Mouse (Mus musculus): ENCODE results near the gene Pdxdc1. TPM values are rescaled to one million over a fixed set of nuclear protein-coding genes. Genes with fewer than 3 reads are reported as not detected.

Pdxdc1 gene
- polyA plus RNA-seq, 1 experiment from 2014 or later: 59.5 TPM

DNA sequence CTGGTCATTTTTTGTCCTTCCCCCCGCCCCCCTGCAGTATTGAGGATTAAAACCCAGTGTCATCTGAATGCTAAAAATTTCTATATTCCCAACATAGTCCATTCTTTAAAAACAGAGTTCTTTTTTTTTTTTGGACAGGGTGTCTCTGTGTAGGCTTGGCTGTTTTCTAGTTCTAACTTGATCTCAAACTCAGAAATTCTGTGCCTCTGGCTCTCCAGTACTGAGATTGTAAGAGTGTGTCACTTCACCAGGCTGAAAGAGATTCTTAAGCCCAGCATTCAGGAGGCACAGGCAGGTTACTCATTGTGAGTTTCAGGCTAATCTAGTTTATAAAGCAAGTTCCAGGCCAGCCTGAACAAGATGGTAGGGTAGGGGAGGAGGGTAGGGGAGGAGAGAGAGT lies 56.3 kb downstream of the Pdxdc1 start:
- no peak for ATAC-seq
- Histone ChIP-seq H3K4me3 (ENCODE audit: low read depth, low read length) (no peak overlapping the region), H3K36me3 (ENCODE audit: control insufficient read depth, insufficient read depth) (peaks cover 67% of the 10 kb centered on the region), H3K4me1 (replicated peaks; ENCODE audit: control insufficient read depth, insufficient read depth, low read length) (no peaks in the 10 kb centered on the region), H3K9ac (ENCODE audit: low read depth, low read length) (no peak overlapping the region), H3K9me3 (ENCODE audit: control insufficient read depth) (no peaks in the 10 kb centered on the region), H3K27me3 (replicated peaks; ENCODE audit: control insufficient read depth, insufficient read depth, low read length) (no peaks in the 10 kb centered on the region), H3K27ac (ENCODE audit: low read depth, low read length) (no peak overlapping the region), H3K4me2 (replicated peaks; ENCODE audit: low read depth) (no peak overlapping the region)
- WGBS: 100% methylated on average over 1 of the region's 1 CpGs
- TF ChIP-seq CTCF (IDR thresholded peaks at IDR 0.05; ENCODE audit: low read depth): no peak

DNA sequence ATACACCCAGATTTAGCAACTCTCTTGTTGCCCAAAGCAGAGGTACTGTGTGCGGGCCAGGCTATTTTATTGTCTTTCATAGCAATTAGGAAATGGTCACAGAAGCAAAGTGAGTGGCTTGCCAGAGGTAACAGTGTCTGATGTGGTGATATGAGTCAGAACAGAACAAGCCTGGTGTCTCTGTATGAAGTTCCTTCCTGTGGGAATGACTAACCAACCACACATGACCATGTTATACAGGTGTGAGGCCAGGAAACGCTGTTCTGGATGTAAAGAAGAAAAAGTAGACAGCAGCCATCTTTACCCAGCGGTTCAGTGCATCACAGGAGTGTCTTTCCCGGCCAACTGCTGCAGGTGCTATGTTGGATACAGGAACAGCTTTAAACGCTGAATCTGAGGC lies 57.9 kb downstream of the Pdxdc1 start:
- ATAC-seq: no peak
- peaks cover 81% of the 10 kb centered on the region for H3K36me3 ChIP-seq (ENCODE audit: control insufficient read depth, insufficient read depth)
- no peak overlapping the region for H3K27ac ChIP-seq (ENCODE audit: low read depth, low read length)
- H3K27me3 ChIP-seq (replicated peaks; ENCODE audit: control insufficient read depth, insufficient read depth, low read length): no peaks in the 10 kb centered on the region
- no peak overlapping the region for H3K4me3 ChIP-seq (ENCODE audit: low read depth, low read length)
- 94% methylated on average over 5 of the region's 5 CpGs for WGBS
- no peak for TF ChIP-seq CTCF (IDR thresholded peaks at IDR 0.05; ENCODE audit: low read depth)
- no peak overlapping the region for H3K9ac ChIP-seq (ENCODE audit: low read depth, low read length)
- H3K4me1 ChIP-seq (replicated peaks; ENCODE audit: control insufficient read depth, insufficient read depth, low read length): no peaks in the 10 kb centered on the region
- no peak overlapping the region for H3K4me2 ChIP-seq (replicated peaks; ENCODE audit: low read depth)
- H3K9me3 ChIP-seq (ENCODE audit: control insufficient read depth): no peaks in the 10 kb centered on the region

- Histone ChIP-seq H3K27me3 (replicated peaks; ENCODE audit: control insufficient read depth, insufficient read depth, low read length) (no peaks in the 10 kb centered on the region), H3K4me2 (replicated peaks; ENCODE audit: low read depth) (no peak overlapping the region), H3K9me3 (ENCODE audit: control insufficient read depth) (no peaks in the 10 kb centered on the region), H3K9ac (ENCODE audit: low read depth, low read length) (no peak overlapping the region), H3K4me1 (replicated peaks; ENCODE audit: control insufficient read depth, insufficient read depth, low read length) (no peaks in the 10 kb centered on the region), H3K4me3 (ENCODE audit: low read depth, low read length) (no peak overlapping the region), H3K36me3 (ENCODE audit: control insufficient read depth, insufficient read depth) (peaks cover 90% of the 10 kb centered on the region), H3K27ac (ENCODE audit: low read depth, low read length) (no peak overlapping the region)
- ATAC-seq: no peak
- 95% methylated on average over 3 of the region's 3 CpGs for WGBS
- TF ChIP-seq CTCF (IDR thresholded peaks at IDR 0.05; ENCODE audit: low read depth): no peak
Measured at GRCm38 (mm10) chr16:13840956-13841355, 62.0 kb downstream of the Pdxdc1 start.

GRCm38 (mm10) chr16:13840056-13840455 lies 62.9 kb downstream of the Pdxdc1 start:
- ATAC-seq: no peak
- Histone ChIP-seq H3K27ac (ENCODE audit: low read depth, low read length) (no peak overlapping the region; the same call in 1 of the 2 replicates), H3K36me3 (ENCODE audit: control insufficient read depth, insufficient read depth) (peaks cover 92% of the 10 kb centered on the region), H3K9ac (ENCODE audit: low read depth, low read length) (no peak overlapping the region), H3K4me2 (replicated peaks; ENCODE audit: low read depth) (no peak overlapping the region), H3K4me3 (ENCODE audit: low read depth, low read length) (no peak overlapping the region), H3K4me1 (replicated peaks; ENCODE audit: control insufficient read depth, insufficient read depth, low read length) (no peaks in the 10 kb centered on the region), H3K9me3 (ENCODE audit: control insufficient read depth) (no peaks in the 10 kb centered on the region), H3K27me3 (replicated peaks; ENCODE audit: control insufficient read depth, insufficient read depth, low read length) (no peaks in the 10 kb centered on the region)
- 91% methylated on average over 7 of the region's 7 CpGs for WGBS
- no peak for TF ChIP-seq CTCF (IDR thresholded peaks at IDR 0.05; ENCODE audit: low read depth)

GRCm38 (mm10) chr16:13834382-13834781 lies 68.5 kb downstream of the Pdxdc1 start:
- Histone ChIP-seq H3K4me2 (replicated peaks; ENCODE audit: low read depth) (no peak overlapping the region), H3K4me3 (ENCODE audit: low read depth, low read length) (no peak overlapping the region), H3K9me3 (ENCODE audit: control insufficient read depth) (no peaks in the 10 kb centered on the region), H3K36me3 (ENCODE audit: control insufficient read depth, insufficient read depth) (peaks cover 92% of the 10 kb centered on the region), H3K4me1 (replicated peaks; ENCODE audit: control insufficient read depth, insufficient read depth, low read length) (0 out of 2 replicates have a peak, but pooled peaks cover 4% of the 10 kb centered on the region), H3K27ac (ENCODE audit: low read depth, low read length) (peak overlapping the region; percentile 73), H3K27me3 (replicated peaks; ENCODE audit: control insufficient read depth, insufficient read depth, low read length) (no peaks in the 10 kb centered on the region), H3K9ac (ENCODE audit: low read depth, low read length) (no peak overlapping the region)
- peak; percentile 81 for ATAC-seq
- 47% methylated on average over 5 of the region's 5 CpGs for WGBS
- no peak for TF ChIP-seq CTCF (IDR thresholded peaks at IDR 0.05; ENCODE audit: low read depth)

- no peak overlapping the region for H3K9ac ChIP-seq (ENCODE audit: low read depth, low read length)
- no peaks in the 10 kb centered on the region for H3K9me3 ChIP-seq (ENCODE audit: control insufficient read depth)
- 71% methylated on average over 5 of the region's 5 CpGs for WGBS
- H3K36me3 ChIP-seq (ENCODE audit: control insufficient read depth, insufficient read depth): peaks cover 91% of the 10 kb centered on the region
- H3K4me3 ChIP-seq (ENCODE audit: low read depth, low read length): no peak overlapping the region
- no peaks in the 10 kb centered on the region for H3K27me3 ChIP-seq (replicated peaks; ENCODE audit: control insufficient read depth, insufficient read depth, low read length)
- ATAC-seq: peak; percentile 43; the same call in 1 of the 2 replicates
- 0 out of 2 replicates have a peak, but pooled peaks cover 4% of the 10 kb centered on the region for H3K4me1 ChIP-seq (replicated peaks; ENCODE audit: control insufficient read depth, insufficient read depth, low read length)
- H3K4me2 ChIP-seq (replicated peaks; ENCODE audit: low read depth): no peak overlapping the region
- TF ChIP-seq CTCF (IDR thresholded peaks at IDR 0.05; ENCODE audit: low read depth): no peak
- no peak overlapping the region for H3K27ac ChIP-seq (ENCODE audit: low read depth, low read length)
Measured at GRCm38 (mm10) chr16:13831606-13832005, 71.3 kb downstream of the Pdxdc1 start.

DNA sequence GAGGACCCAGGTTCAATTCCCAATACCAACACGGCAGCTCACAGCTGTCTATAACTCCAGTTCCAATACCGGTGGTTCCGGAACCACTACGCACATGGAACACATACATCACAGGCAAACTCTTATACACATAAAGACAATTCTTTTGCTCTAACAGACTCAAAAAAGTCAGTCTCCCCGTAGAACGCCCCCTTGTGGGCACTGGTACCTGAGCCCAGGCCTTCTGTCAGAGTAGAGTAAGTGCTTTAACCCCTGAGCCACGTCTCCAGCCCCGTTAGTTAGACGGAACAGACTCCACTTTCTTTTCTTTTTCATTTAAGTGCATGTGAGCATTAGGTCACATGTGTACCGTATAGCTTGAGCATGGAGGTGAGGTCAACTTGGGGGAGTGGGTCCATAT lies 72.5 kb downstream of the Pdxdc1 start:
- H3K36me3 ChIP-seq (ENCODE audit: control insufficient read depth, insufficient read depth): peaks cover 80% of the 10 kb centered on the region
- no peaks in the 10 kb centered on the region for H3K27me3 ChIP-seq (replicated peaks; ENCODE audit: control insufficient read depth, insufficient read depth, low read length)
- 0 out of 2 replicates have a peak, but pooled peaks cover 4% of the 10 kb centered on the region for H3K4me1 ChIP-seq (replicated peaks; ENCODE audit: control insufficient read depth, insufficient read depth, low read length)
- TF ChIP-seq CTCF (IDR thresholded peaks at IDR 0.05; ENCODE audit: low read depth): peak; percentile 40
- no peak overlapping the region for H3K4me2 ChIP-seq (replicated peaks; ENCODE audit: low read depth)
- 89% methylated on average over 10 of the region's 10 CpGs for WGBS
- H3K9ac ChIP-seq (ENCODE audit: low read depth, low read length): no peak overlapping the region
- H3K9me3 ChIP-seq (ENCODE audit: control insufficient read depth): no peaks in the 10 kb centered on the region
- no peak overlapping the region for H3K4me3 ChIP-seq (ENCODE audit: low read depth, low read length)
- no peak overlapping the region for H3K27ac ChIP-seq (ENCODE audit: low read depth, low read length)
- no peak for ATAC-seq

Data from intestine, postnatal 0 days (tissue).